In the genomic region with DNA sequence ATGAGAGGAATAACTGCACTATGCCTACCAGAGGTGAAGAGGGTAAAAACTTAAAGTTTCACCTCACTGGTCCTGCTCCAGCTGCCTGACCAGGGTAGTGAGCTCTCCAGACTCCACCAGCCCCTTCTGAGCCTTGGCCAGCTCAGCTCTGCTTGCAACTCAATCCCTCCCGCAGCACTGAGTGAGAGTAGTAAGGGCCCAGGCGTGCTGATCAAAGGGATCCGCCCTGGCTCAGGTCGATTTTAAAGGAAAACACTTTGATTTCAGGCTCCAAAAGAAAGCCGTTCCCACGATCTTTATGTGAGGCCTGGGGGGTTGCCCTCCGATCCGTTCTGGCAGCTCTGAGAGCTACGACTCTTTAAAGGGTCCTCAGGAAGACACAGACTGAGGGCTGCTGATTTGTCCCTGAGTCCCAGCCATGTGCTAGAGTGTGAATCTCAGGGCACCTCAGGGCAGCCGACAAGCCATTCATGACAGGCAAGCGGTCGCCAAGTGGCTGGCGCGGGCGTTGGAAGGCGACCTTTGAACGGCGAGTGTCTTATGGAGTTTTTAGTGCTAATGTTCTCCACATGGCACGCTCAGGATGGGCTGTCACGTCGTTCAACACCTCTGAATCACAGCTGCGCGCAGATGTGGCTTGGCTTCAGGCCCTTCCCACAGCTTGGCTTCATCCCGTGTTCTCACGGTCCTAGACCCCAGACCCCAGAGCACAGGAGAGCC, we compare ENCODE assay signal across 10 mouse cellular contexts. TPM values are rescaled to one million over a fixed set of nuclear protein-coding genes. Genes with fewer than 3 reads are reported as not detected.
DNase-seq lines count a peak whose midpoint lies in the region; ATAC-seq and TF ChIP-seq lines count a peak whose summit lies in the region.
"Had no signal": no experiment of that assay in that cellular context is flagged by ENCODE, and none has a peak within 500 bp of the region (broad histone marks: within the 10 kb centered on the region; RNA-seq: fewer than 3 reads in every experiment).

No protein-coding gene starts in this region.

- no peak overlapping the region for H3K4me3 ChIP-seq in lung, embryonic 14.5 days (ENCODE audit: low read depth, low read length)
- no peak overlapping the region for H3K4me3 ChIP-seq in heart, embryonic 15.5 days
- no peak overlapping the region for H3K4me3 ChIP-seq in stomach, embryonic 15.5 days (replicated peaks)

- H3K27ac ChIP-seq in lung, embryonic 14.5 days (ENCODE audit: low read depth): peak overlapping the region; percentile 37; the same call in 1 of the 2 replicates
- H3K27ac ChIP-seq in heart, embryonic 15.5 days: no peak overlapping the region
- peak overlapping the region; percentile 40; the same call in 1 of the 2 replicates for H3K27ac ChIP-seq in stomach, embryonic 15.5 days

- H3K9ac ChIP-seq in lung, embryonic 14.5 days: no peak overlapping the region
- no peak overlapping the region for H3K9ac ChIP-seq in heart, embryonic 15.5 days
- no peak overlapping the region for H3K9ac ChIP-seq in stomach, embryonic 15.5 days

- WGBS in lung, embryonic 14.5 days: 7% methylated on average over 25 of the region's 25 CpGs
- WGBS in heart, embryonic 15.5 days: 23% methylated on average over 25 of the region's 25 CpGs
- 21% methylated on average over 25 of the region's 25 CpGs for WGBS in stomach, embryonic 15.5 days

- H3K27me3 ChIP-seq in lung, embryonic 14.5 days (ENCODE audit: insufficient read depth, low read length): no peaks in the 10 kb centered on the region
- peaks cover 29% of the 10 kb centered on the region; the same call in 1 of the 2 replicates for H3K27me3 ChIP-seq in heart, embryonic 15.5 days
- H3K27me3 ChIP-seq in stomach, embryonic 15.5 days (replicated peaks): no peaks in the 10 kb centered on the region

- H3K4me1 ChIP-seq in lung, embryonic 14.5 days (ENCODE audit: insufficient read depth): peaks cover 21% of the 10 kb centered on the region
- H3K4me1 ChIP-seq in heart, embryonic 15.5 days (replicated peaks): peaks cover 27% of the 10 kb centered on the region
- H3K4me1 ChIP-seq in stomach, embryonic 15.5 days: peaks cover 33% of the 10 kb centered on the region

- no peaks in the 10 kb centered on the region for H3K36me3 ChIP-seq in lung, embryonic 14.5 days (ENCODE audit: insufficient read depth)
- H3K36me3 ChIP-seq in heart, embryonic 15.5 days: no peaks in the 10 kb centered on the region
- H3K36me3 ChIP-seq in stomach, embryonic 15.5 days: no peaks in the 10 kb centered on the region
- H3K36me3 ChIP-seq: G1E had no signal

- no peaks in the 10 kb centered on the region for H3K9me3 ChIP-seq in lung, embryonic 14.5 days (ENCODE audit: low read depth, low read length)
- H3K9me3 ChIP-seq in heart, embryonic 15.5 days (replicated peaks): no peaks in the 10 kb centered on the region
- no peaks in the 10 kb centered on the region for H3K9me3 ChIP-seq in stomach, embryonic 15.5 days
- H3K9me3 ChIP-seq: G1E had no signal

- no peak for TF ChIP-seq CTCF in lung, embryonic 14.5 days (IDR thresholded peaks at IDR 0.05; ENCODE audit: low read depth)

- peak overlapping the region; percentile 40 for H3K4me2 ChIP-seq in lung, embryonic 14.5 days
- peak overlapping the region; percentile 41 for H3K4me2 ChIP-seq in heart, embryonic 15.5 days
- peak overlapping the region; percentile 11 for H3K4me2 ChIP-seq in stomach, embryonic 15.5 days

- peak; percentile 88 for ATAC-seq in lung, embryonic 14.5 days (ENCODE audit: insufficient read depth)
- ATAC-seq in heart, embryonic 15.5 days (replicated peaks; ENCODE audit: insufficient number of reproducible peaks, insufficient read depth, low FRiP score, low read depth): 0 out of 2 replicates have a peak, but pooled peaks have one; percentile 24
- peak; percentile 71; the same call in 1 of the 2 replicates for ATAC-seq in stomach, embryonic 15.5 days (ENCODE audit: insufficient read depth, low FRiP score, low read depth)
- ATAC-seq in monocyte, adult 5-6 weeks (replicated peaks; ENCODE audit: insufficient number of reproducible peaks, low FRiP score, low TSS enrichment, poor library complexity, severe bottlenecking): no peak
- ATAC-seq in erythroid progenitor cell, adult 5-6 weeks (replicated peaks; ENCODE audit: low FRiP score, poor library complexity, severe bottlenecking): no peak

- peak; percentile 91 for DNase-seq in lung, embryonic 14.5 days
- no peak for DNase-seq in lung, postnatal 14 days
- peak; percentile 47 to 59 for DNase-seq in kidney, postnatal 25 days
- DNase-seq in T-cell, adult 2 months (ENCODE audit: low spot score): no peak
- DNase-seq: thymus, postnatal 25 days had no signal

RNA-seq across cellular contexts. Expression of a gene that starts 7.9 kb away (rescaled TPM):
- 3.6 and 3.9 TPM in 2 replicates for polyA plus RNA-seq in lung, embryonic 14.5 days (2014; fragmentation: Nextera tagmentation; extraction: Ambion mirVana)
- polyA plus RNA-seq in heart, embryonic 15.5 days (2015; fragmentation: Nextera tagmentation; extraction: Ambion mirVana): 1.8 and 3.9 TPM in 2 replicates
- 5.6 and 5.9 TPM in 2 replicates for polyA plus RNA-seq in stomach, embryonic 15.5 days (2015; fragmentation: Nextera tagmentation; extraction: Ambion mirVana)
- 156 to 182 TPM (median 181 TPM) in 3 replicates for total RNA-seq in monocyte, adult 5-6 weeks (2017)
- total RNA-seq in erythroid progenitor cell, adult 5-6 weeks (2015; ENCODE audit: low replicate concordance): 14.4 and 17.2 TPM in 2 replicates
- total RNA-seq in erythroid progenitor cell, adult 5-6 weeks (2017; ENCODE audit: low replicate concordance): 11.9 and 16.9 TPM in 2 replicates

RNA-seq across cellular contexts. Expression of a gene that starts 37.5 kb away (rescaled TPM):
- polyA plus RNA-seq in lung, embryonic 14.5 days (2014; fragmentation: Nextera tagmentation; extraction: Ambion mirVana): 9.9 and 10.9 TPM in 2 replicates
- 4.2 and 5.2 TPM in 2 replicates for polyA plus RNA-seq in heart, embryonic 15.5 days (2015; fragmentation: Nextera tagmentation; extraction: Ambion mirVana)
- 8.3 and 8.6 TPM in 2 replicates for polyA plus RNA-seq in stomach, embryonic 15.5 days (2015; fragmentation: Nextera tagmentation; extraction: Ambion mirVana)
- total RNA-seq in monocyte, adult 5-6 weeks (2017): 77.4 to 104 TPM (median 81.3 TPM) in 3 replicates
- total RNA-seq in erythroid progenitor cell, adult 5-6 weeks (2015; ENCODE audit: low replicate concordance): 35.0 and 36.0 TPM in 2 replicates
- 51.7 and 55.5 TPM in 2 replicates for total RNA-seq in erythroid progenitor cell, adult 5-6 weeks (2017; ENCODE audit: low replicate concordance)

Comparison
In these comparisons a context has a peak if more than half of its experiments do, and no peak if none do; other contexts are left out.
1. DNase-seq: peak in lung, embryonic 14.5 days (single experiment) and kidney, postnatal 25 days (2 of 2); none in lung, postnatal 14 days (single experiment) and T-cell, adult 2 months (single experiment).
2. ATAC-seq: peak in lung, embryonic 14.5 days (single experiment), heart, embryonic 15.5 days (single experiment) and stomach, embryonic 15.5 days (single experiment); none in monocyte, adult 5-6 weeks (single experiment) and erythroid progenitor cell, adult 5-6 weeks (single experiment).
3. Peak in every context shown above with its lines, with median percentiles within 50 percentile points of each other: H3K4me2 ChIP-seq.